Mouse (Mus musculus) left cerebral cortex, postnatal 36 days (tissue): ENCODE data around the gene Rusc1. TPM values are rescaled to one million over a fixed set of nuclear protein-coding genes. Genes with fewer than 3 reads are reported as not detected.

ENCODE experiments used
- DNase-seq, 2 experiments: peaks; one replicate each; pipeline ENCODE4 v3.0.0; 2021 to 2022; ENCODE audit warnings: low spot score in 2 of 2, mixed read lengths in 1 of 2
- intact Hi-C: fragments of 180-260 bp; cut with DNase I; formaldehyde crosslinking; loops from one replicate; pipeline ENCODE4 v1.15.1; 2025
- total RNA-seq, 2 experiments: library from RNA; stranded (reverse); gene quantifications; 2 replicates each; pipeline ENCODE4 v1.2.3; 2021

Gene Rusc1
- total RNA-seq = 100 to 1,000 TPM; 185 to 202 TPM

DNA sequence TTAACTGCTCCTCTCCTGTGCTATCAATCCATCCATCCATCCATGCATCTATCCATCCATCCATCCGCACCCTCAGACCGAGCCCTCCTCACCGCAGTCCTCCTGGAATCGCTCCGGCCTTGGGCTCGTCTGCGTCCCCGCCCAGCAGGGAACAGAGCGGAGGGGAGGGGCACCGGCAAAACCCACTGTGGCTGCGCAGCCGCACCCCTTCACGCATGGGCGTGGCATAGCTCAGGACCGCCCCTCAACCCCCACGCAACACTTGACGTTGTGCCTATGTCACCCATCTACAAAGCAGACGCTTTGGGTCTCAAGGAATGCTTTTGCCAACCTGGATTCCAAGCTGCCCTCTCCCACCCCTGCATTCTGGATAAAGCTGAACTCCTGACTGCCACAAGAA is at the start of gene Rusc1:
TSS of gene Rusc1 (minus strand) at position 137 of the 400 bp plus-strand sequence.
- intact Hi-C loops = loop anchor here (5.0 kb wide), 2 partner anchors 64 to 119 kb away; no protein-coding TSS in a partner anchor
- peak; percentile 93 for DNase-seq

DNA sequence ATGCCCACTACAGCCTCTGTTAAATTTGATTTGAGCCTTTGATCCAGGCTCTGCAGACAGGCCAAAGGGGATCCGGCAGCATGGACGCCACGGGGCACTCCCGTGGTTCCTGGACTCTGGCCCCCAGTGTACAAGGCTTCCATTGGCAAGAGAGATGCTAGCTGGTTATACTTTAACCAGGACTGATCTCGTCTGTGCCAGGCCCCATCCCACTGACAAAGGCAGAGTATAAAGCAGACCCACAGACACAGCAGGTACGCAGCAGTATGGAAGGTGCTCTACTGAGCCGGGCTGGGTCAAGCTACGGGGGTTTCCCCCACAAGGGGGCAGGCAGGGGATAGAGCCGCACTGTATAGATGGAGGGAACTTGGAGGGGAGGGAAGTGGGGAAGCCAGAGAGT is 43.3 kb upstream of the Rusc1 start:
- DNase-seq = no peak
- intact Hi-C loops = no loop called here

DNA sequence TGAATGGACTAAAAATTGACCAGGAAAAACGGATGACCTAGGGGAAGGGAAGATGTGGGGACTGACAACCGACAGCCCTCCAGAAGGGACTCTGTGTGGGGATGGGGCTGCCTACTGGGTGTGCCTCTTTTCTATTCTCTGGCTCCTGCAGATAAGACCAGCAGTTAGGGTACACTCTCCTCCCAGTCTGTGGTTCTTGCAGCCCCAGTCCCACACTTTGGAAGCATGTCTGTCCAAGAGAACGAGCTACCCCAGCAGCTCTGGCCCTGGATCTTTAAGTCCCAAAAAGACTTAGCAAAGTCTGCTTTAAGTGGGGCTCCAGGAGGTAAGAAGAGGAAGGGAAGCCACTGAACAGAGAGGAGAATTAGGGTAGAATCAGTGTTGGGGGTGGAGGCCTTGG is 42.8 kb upstream of the Rusc1 start, which contains the start of gene Pklr:
TSS of gene Pklr (plus strand) at position 185 of the 400 bp plus-strand sequence.
- intact Hi-C loops = no loop called here
- no peak for DNase-seq

DNA sequence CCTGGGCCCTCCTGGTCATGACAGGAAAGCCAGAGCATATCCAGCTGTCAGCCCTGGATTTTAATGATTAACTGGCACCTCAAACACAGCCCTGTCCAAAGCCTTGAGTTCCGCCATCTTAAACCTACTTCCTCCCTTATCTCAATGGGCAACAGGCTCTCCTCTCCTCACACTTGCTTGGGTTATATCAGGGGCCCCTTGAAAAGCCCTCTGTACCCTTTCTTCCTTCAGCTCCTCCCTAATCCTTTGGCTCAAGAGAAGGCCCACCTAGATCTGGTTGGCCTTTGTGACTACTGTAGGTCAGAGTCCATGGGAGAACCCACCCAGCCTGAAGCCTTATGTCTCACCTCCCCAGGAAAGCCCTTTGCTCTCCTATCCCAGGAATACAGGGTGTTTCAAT is 40.6 kb upstream of the Rusc1 start:
- intact Hi-C loops = no loop called here

DNA sequence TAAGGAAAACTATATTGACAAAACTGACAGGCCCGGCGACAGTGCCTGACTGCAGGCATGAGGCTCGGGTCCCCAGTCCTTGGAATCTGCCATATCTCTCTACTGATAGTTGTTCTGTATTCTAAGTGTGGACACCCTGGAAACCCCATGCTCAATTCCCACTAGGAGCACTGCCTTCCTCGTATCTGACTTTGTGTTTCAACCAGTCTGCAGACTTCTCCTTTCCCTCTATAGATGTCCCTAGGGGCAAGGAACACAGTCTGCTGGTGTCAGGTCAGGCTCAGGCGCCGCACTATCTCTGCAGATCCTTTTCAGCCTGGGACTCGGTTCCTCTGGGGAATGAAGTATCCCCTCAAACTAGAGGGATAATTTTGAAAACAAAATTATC is 39.9 kb upstream of the Rusc1 start:
- intact Hi-C loops = no loop called here
- no peak for DNase-seq

More for the DNA sequence above, 40.6 kb upstream of the Rusc1 start:
- DNase-seq = no peak

DNA sequence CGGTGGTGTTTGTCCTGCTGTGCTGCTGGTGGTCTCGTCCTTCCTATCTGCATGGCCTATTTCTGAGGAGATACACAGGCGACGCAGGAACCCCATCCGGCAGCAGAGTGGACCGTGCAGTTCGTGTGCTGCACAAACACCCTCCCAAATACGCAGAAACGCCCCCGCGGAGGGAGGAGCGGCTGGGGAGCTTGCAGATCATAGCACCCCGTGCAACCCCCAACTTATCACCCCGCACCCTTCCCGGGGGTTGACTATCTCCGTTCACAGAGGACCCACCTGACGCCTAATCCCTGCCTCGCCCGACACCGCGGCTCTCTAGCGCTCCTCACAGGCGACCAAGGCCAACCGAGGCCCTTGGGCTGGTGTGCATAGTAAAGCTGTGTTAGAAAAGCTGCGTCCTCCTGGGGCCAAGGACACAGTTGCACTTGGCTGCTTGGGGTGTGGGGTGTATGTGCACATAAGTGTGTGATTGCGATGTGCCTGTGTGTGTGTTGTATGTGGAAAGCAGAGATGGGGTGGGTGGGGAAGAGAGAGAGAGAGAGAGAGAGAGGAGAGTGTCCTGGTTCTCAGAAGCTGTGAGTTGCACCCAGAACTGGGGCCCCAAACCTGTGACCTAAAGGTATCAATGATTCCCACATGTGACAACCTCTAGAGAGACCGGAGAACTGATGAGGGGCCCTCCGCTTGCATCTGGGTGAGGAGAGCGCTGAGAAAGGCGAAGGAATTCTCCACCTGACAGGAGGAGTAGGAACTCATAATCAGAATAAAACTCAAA is 39.4 kb upstream of the Rusc1 start:
- intact Hi-C loops = no loop called here
- peak; percentile 41 to 59 for DNase-seq

DNA sequence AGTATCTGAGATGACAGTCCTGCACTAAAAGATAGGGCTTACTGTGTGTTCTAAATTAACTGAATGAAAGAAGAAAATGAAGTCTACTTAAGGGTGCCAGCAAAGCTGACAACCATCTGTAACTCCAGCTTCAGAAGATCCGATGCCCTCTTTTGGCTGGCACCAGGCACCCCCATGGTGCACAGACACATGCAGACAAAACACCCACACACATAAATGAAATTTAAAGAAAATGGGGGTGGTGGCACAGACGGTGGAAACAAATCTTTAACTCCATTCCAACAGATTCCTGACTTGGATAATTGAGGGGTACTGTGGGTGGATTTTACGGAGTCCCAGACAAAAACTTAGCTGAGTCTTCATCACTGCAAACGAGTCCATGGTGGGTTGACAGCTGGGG is 38.7 kb upstream of the Rusc1 start:
- peak; percentile 57 to 65 for DNase-seq
- intact Hi-C loops = no loop called here

DNA sequence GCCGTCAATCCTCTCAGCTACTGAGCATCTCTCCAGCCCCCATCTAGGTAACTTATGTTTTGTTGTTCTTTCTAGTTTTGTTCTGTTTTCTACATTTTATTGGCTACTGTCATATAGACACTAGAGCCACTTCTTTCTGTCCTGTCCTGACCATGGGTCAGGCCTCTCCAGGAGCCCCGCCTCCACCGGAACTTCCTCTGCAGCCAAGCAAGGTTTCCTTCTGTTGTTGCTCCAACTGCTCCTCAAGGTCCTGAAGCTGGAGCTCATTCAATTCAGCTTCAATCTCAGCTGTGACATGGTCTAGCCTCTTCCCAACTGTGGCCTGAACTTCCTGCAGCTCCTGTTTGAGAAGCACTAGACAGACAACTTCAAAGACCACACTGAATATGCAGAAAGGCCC is 36.8 kb upstream of the Rusc1 start:
- intact Hi-C loops = no loop called here

DNA sequence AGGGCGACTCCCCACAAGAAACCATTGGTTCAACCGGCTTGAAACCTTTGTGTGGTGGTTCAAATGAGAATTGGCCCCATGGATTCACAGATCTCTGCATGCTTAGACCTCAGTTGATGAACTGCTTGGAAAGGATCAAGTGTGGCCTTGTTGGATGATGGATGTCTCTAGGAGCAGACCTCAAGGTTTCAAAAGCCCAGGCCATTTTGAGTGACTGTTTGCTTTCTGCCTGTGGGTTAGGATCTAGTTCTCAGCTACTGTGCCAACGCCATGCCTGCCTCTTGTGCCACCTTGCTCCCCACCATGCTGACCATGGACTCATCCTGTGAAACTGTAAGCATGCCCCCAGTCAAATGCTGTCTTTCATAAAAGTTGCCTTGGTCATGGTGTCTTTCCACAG is 32.9 kb upstream of the Rusc1 start:
- intact Hi-C loops = no loop called here
- no peak for DNase-seq

More for the DNA sequence above, 36.8 kb upstream of the Rusc1 start:
- DNase-seq = no peak

DNA sequence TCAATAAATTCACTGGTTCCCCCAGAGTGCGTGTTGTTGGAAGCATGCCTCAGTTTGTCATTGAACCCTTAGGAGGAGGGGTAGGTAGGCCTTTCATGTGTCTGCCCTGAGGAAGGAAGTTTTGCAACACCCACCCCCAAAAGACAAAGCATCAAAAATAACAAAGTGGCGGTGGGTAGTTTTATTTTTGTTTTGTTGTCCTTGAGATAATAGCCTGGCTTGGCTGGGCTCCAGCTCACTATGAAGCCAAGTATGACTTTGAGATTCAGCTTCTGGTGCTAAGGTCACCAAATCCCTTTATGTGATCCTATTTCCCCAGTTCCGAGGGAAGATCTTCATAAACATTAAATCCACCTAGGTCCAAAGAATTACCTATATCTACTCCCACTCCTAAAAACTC is 31.1 kb upstream of the Rusc1 start:
- intact Hi-C loops = no loop called here
- no peak for DNase-seq

DNA sequence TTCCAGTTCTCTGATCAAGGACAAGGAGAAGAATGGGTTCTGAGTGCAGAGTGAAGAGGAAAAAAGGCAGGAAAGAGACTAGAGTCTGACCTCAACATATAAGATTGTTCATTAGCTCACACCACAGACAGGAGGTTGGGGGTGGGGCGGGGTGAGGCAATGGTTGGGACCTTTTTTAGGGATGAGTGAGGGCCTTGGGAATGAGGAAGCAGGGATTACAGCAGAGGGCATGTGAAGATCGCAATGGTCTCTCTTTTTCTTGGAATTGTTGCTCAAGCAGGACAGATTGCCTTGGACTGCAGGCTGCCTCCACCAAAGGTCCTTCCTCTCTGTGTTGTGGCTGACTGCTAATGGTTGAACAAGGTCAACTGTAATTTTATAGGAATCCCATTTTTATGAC is 30.2 kb upstream of the Rusc1 start:
- no peak for DNase-seq
- intact Hi-C loops = no loop called here

DNA sequence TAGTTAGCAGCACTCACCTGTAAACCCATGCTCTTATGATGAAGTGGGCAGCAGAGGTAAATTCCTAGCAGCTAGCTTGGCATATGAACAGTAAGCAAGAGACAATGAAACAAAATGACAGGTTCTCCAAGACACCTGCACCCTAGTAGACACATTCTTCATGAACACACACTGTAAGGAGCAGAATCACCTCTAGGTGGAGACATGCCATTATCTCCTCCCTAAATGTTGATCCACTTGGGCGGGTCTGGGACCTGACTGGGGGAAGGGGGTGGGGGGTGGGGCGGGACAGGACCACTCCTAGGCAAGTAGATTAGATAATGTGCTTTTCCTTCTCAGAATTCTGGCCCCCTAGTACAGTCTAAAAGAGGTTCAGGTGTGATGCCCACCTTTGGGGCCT is 22.4 kb upstream of the Rusc1 start:
- intact Hi-C loops = loop anchor here (5.0 kb wide), 1 partner anchor 47 kb away; the partner anchor contains the start of genes Clk2 and Hcn3
- DNase-seq = no peak

DNA sequence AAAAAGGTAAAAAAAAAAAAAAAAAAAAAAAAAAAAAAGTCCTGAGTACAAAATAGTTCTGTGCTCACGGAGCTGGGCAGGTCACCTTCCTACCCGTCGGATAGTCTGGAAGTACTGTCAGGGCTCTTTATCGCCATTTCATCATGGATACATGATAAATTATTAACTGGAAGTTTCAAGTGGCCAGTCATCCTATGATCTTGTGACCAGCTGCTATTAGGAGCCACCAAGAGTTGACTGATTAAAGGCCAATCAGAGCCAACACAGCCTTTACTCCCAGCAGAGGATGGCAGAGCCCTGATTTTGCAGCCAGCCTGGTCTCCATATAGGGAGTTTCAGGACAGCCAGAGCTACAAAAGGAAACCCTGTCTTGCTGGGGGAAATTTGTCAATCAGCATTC is 19.9 kb upstream of the Rusc1 start:
- DNase-seq = no peak
- intact Hi-C loops = no loop called here

DNA sequence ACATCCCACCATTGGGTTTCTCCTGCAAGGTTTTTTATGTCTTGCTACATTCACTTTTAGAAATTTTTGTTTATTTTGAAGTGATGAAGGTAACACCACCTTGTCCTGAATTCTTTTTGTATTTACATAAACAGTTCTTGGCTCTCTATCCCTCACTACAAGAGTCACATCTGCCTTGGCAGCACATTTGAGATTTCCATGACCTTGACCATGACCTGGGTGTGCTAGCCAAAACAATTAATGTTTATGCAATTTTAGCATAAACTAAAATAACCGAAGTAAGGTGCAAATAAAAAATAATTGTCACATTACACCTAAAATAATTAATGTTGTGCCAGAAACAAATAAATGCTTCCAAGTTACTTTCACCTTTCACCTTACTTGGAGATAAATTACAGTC is 15.0 kb upstream of the Rusc1 start:
- no peak for DNase-seq
- intact Hi-C loops = no loop called here

DNA sequence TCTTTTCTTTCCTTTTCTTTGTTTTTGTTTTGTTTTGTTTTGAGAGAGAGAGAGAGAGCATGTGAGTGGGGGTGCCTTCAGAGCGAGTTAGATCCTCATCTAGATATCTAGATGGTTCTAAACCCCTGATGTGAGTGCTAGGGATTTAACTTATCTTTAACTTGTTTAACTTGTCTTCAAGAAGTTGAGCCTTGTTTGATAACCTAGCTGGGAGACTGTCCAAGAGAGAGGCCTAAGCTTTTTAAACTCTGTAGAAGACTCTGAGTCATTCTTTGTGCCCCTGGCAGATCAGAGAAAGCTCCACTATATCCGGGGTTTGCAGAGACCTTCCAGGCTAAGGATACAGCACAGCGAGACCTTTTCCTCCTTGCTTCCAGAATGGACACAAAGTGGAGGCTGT is 14.4 kb upstream of the Rusc1 start:
- intact Hi-C loops = no loop called here
- DNase-seq = no peak

DNA sequence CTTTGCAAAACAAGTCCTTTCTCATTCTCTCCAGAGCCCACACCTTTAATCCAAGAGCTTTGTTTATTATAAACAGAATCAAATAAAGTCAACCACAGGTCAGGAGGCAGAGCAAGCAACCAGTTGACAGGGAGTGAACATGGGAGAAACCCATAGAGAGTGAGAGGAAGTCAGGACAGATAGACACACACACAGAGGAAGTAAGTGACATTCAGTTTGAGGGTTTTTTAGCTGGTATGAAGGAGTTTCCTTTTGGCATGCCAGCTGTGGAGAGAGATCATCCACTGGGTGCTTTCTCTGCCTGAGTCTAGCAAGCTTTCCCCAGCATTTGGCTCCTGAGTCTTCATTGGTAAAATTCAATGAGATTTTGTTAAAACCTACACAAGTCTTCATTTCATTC is 13.8 kb upstream of the Rusc1 start:
- intact Hi-C loops = no loop called here
- DNase-seq = no peak

DNA sequence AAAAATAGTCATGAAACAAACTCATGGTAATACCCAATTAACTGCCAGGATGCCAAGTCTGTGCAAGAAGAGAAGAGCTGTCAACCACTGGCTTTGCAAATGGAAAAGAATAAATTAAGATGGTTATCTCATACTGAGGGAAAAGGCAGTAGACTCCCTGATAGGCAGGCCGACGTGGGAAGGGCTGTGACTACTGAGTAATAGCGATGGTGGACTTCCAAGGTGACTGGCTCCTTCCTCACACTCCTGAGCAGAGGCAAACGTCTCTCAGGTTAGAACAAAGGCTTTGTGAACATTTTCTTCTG is 10.1 kb upstream of the Rusc1 start:
- DNase-seq = no peak
- intact Hi-C loops = no loop called here

DNA sequence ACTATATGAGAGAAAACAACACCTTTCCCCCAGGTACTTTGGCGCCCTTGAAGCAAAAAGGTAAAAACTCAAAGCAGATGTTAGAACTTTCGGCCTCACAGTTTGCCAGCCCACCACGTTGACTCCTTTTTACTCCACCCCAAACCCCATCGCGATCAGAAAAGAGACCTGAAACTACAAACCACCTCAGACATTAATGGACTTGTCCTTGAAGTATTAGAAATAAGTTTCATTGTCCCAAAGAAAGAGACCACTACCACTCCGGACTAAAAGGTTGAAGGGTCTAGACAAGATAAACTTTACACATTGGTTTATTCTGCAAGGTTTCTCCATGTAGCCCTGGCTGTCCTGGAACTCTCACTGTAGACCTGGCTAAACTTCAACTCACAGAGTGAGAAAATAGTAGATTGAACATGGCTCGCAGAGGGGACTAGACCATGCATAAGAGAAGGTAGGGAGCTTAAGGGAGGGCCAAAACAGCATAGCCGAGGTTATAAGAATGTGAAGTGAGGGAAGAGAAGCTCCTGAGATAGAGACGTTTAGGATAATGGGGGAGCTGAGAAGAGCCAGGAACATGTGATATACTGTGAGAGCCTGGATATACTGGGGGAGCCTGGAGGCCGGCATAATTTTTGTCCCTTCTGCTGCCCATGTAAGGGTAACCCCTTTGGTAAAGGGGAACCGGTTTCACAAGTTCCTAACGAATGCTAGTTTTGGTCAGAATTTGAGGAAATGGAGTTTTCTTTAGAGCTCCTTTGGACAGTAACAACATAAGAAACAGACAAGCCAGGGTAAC is 9.6 kb upstream of the Rusc1 start:
- DNase-seq = no peak
- intact Hi-C loops = no loop called here

DNA sequence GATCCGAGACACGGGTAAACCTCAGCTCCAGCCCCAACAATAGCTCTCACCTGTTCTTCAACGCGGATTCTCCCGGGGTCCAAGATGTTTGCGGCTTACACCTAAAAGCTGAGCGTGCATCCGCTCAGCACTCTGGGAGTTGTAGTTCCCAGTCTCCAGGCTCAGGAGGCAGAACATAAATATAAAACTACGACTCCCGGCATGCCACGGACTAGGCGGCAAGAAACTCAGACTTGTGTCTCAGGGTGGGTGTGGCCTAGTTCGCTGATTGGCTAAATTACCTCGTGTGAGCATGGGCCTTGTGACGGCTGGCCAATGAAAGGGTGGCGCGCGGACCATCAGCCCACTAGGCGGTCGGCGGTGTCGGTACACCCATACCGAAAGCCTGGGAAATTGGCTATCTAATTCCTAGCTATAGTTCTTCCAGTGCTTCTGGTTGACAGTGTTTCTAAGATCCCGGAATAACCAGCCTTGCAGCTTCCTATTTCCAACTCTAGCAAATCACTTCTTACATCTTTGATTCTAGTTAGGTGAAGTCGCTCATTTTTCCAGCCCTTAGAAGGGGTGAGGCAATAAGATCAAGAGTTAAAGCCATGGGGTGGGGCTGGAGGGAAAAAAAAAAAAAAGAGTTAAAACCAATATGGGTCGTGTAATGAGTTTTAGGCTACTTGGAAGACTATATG is 8.8 kb upstream of the Rusc1 start, which contains the start of gene Fdps:
TSS of gene Fdps (minus strand) at position 148 of the 683 bp plus-strand sequence.
- intact Hi-C loops = no loop called here
- DNase-seq = peak; percentile 95

DNA sequence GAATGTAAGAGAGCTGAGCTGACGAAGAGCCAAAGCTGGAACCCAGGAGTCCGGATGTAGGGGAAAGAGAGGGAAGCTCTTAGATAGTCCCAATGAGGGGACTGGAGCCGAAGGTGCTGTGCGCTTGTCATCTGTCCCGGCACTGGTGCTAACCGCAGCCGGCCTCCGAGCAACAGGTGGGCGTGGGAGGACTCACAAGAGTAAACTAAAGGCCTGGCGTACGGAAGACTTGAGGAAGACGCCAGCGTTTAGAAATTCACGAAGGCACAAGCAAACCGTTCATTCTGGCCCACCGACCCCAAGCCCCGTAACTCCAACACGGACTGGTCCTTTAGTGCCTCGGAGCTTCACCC is 8.3 kb upstream of the Rusc1 start:
- DNase-seq = no peak
- intact Hi-C loops = no loop called here

DNA sequence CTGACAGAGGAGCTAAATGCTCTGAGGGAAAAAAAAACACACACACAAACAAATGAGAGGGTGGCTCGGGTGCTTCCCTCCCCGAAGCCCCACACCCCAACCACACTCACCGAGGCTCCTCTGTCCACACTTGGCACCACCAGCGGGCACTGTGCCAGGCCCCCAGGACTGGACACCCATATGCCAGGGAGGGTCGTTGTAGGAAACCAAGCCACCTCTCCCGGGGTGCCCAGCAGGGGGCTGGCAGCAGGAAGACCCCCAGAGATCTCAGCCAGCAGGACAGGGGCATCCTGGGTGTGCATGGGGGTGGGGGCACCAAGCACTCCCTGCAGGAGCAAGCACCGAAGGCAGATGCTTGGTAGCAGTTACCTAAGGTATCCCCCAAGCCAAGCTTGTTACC is 7.7 kb upstream of the Rusc1 start, which contains the start of gene Gm43738:
TSS of gene Gm43738 (minus strand) at position 289 of the 400 bp plus-strand sequence.
- intact Hi-C loops = no loop called here
- no peak for DNase-seq
